Mouse (Mus musculus) neural tube, embryonic 11.5 days (tissue): Measurements from ENCODE around the gene Sparc. TPM values are rescaled to one million over a fixed set of nuclear protein-coding genes. Genes with fewer than 3 reads are reported as not detected.

Source experiments
- ATAC-seq: fragments of 200-750 bp; cut with Nextera tagmentation; 2 replicates; pipeline ENCODE4 v1.8.0; 2017; ENCODE audit warnings: moderate number of reproducible peaks, mild to moderate bottlenecking, moderate TSS enrichment, moderate library complexity; ENCODE audit not compliant: insufficient read depth, low FRiP score, low TSS enrichment
- DNase-seq: peaks from one replicate; pipeline ENCODE4 v3.0.0-alpha.2; 2015; ENCODE audit warnings: low spot score
- H3K27ac ChIP-seq: fragments of 300-500 bp; sonication (generic); 2 replicates; pipeline ENCODE4 v1.5.1; 2014; ENCODE audit warnings: low read depth, mild to moderate bottlenecking, low read length
- H3K27me3 ChIP-seq: fragments of 300-500 bp; sonication (generic); 2 replicates; pipeline ENCODE4 v1.6.1; 2014; ENCODE audit warnings: mild to moderate bottlenecking, low read length, mixed read lengths; ENCODE audit not compliant: control insufficient read depth, insufficient read depth
- H3K36me3 ChIP-seq: fragments of 300-500 bp; sonication (generic); 2 replicates; pipeline ENCODE4 v1.6.1; 2014; ENCODE audit warnings: mild to moderate bottlenecking, low read length, moderate library complexity, mixed read lengths; ENCODE audit not compliant: control insufficient read depth, insufficient read depth
- H3K4me1 ChIP-seq: fragments of 300-500 bp; sonication (generic); 2 replicates; pipeline ENCODE4 v1.6.1; 2014; ENCODE audit warnings: low read length, mixed read lengths; ENCODE audit not compliant: control insufficient read depth, insufficient read depth
- H3K4me2 ChIP-seq: fragments of 300-500 bp; sonication (generic); 2 replicates; pipeline ENCODE4 v1.6.1; 2014; ENCODE audit warnings: low read depth, mild to moderate bottlenecking, moderate library complexity
- H3K4me3 ChIP-seq: fragments of 300-500 bp; sonication (generic); 2 replicates; pipeline ENCODE4 v1.5.1; 2014; ENCODE audit warnings: low read depth, low read length
- H3K9ac ChIP-seq: fragments of 300-500 bp; sonication (generic); 2 replicates; pipeline ENCODE4 v1.6.1; 2014; ENCODE audit warnings: mild to moderate bottlenecking, low read length
- H3K9me3 ChIP-seq: fragments of 300-500 bp; sonication (generic); 2 replicates; pipeline ENCODE4 v1.6.1; 2016; ENCODE audit warnings: low read length; ENCODE audit not compliant: control insufficient read depth
- WGBS: fragments of 180-500 bp; shearing (Covaris S2); extraction: QIAGEN DNeasy Blood & Tissue Kit; methylation state at CpG from one replicate; pipeline ENCODE4 v1.1.7; 2014; 5-methylcytosine and 5-hydroxymethylcytosine counted together
- polyA plus RNA-seq: library from polyadenylated mRNA; unstranded; fragments of >200 nt; fragmentation: Nextera tagmentation; extraction: Ambion mirVana; gene quantifications from 2 replicates; pipeline ENCODE4 v1.2.1, GENCODE M21; 2014

Gene Sparc
- polyA plus RNA-seq, 1 experiment from 2014 or later, result 450 TPM

DNA sequence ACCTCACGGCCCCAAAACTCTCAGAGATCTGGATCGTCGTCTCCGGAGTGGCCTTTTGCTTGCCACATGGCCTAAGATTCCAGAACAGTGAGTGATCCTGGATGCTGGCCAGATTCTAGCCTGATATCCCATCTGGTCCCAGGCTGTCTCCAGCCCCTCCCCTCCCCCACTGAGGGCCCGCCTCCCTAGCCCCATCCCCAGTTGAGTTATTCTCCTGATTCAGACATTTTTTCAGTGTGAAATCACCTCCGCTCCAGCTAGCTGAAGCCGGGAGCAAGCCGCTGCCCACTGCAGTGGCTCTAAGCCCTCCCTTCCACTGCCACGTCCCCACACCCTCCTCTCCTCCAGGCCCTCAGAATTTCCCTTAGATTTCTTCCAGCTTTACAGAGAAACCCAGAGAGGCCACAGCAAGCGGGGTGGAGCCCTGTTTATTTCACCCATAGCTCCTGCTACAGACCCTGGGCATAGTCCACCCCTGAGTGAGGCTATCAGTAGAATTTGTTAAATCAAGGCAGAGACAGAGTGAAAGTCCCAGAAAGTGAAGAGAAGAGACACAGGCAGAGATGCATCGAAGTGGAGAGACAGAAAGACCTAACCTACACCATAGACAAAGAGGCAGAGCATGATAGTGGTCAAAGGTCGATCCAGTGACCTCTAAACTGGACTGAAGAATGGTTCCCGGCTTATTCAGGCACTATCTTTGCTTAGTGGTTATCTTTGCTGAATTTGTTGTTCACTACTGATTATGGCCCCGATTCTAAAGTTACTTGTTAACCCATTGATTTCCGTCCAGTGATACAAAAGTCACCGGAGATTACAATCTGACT is 5.4 kb upstream of the Sparc start:
- no peak overlapping the region for H3K4me3 ChIP-seq
- no peaks in the 10 kb centered on the region for H3K27me3 ChIP-seq
- DNase-seq (peak; percentile 85), ATAC-seq (peak; percentile 59; the same call in 1 of the 2 replicates)
- H3K36me3 ChIP-seq, result no peaks in the 10 kb centered on the region
- WGBS, result 42% methylated on average over 16 of the region's 16 CpGs
- H3K4me1 ChIP-seq, result peaks cover 10% of the 10 kb centered on the region
- H3K9ac ChIP-seq, result peak overlapping the region; percentile 12; the same call in 1 of the 2 replicates
- no peaks in the 10 kb centered on the region for H3K9me3 ChIP-seq
- H3K27ac ChIP-seq, result peak overlapping the region; percentile 58; the same call in 1 of the 2 replicates
- H3K4me2 ChIP-seq, result no peak overlapping the region

DNA sequence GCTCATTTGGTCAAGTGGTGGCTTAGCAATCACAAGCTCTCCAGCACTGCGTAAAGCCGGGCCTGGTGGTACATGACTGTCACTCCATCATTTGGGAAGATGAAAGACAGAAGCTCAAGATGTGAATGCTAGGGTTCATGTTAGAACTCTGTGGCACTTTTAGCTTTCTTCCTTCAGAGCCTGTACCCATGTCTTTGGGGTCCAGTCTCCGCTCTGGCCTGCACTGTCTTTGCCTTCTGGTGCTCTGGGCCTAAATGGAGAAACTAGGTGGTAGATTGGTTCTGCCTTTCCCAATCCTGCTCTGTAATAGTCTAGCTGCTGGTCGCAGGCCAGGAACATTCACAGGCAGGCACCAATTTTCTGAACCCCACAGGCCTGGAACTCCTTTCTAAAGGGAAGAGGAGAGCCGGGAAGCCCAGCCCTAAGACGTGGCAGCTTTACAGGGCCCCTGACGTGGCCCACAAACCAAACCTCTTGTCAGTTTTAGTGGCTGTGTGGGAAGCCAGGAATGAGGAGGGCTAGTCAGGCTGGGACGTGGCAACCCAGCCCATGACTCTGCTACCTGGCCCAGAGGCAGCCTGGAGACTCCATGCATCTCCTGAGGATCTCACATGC is 1.9 kb upstream of the Sparc start:
- 79% methylated on average over 8 of the region's 8 CpGs for WGBS
- Histone ChIP-seq H3K4me2 (no peak overlapping the region), H3K27me3 (no peaks in the 10 kb centered on the region), H3K36me3 (no peaks in the 10 kb centered on the region), H3K9me3 (no peaks in the 10 kb centered on the region), H3K4me1 (peaks cover 11% of the 10 kb centered on the region), H3K27ac (peak overlapping the region; percentile 20; the same call in 1 of the 2 replicates), H3K4me3 (no peak overlapping the region), H3K9ac (no peak overlapping the region)
- ATAC-seq, result no peak
- DNase-seq, result no peak

DNA sequence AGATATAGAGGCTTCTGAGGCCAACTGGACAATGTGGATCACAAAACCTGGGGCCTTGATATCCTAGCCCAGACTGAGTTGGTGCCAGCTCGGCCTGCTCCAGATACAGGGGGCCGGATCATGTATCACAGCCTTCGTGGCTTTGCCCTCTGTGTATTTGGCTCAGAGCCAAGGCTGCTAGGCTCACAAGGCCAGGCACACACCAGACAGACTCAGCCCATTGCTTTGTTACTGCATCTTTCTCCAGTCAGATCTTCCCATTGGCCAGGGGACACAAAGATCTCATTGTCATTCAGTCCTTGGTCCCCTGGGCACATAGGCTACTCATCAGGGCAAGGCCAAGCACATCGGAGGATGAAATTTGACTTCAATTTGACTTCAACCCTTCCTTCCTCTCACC is 773 bp upstream of the Sparc start:
- ATAC-seq (peak; percentile 86), DNase-seq (peak; percentile 78)
- peak overlapping the region; percentile 68 for H3K27ac ChIP-seq
- WGBS, result 26% methylated on average over 4 of the region's 4 CpGs
- peak overlapping the region; percentile 31; the same call in 1 of the 2 replicates for H3K9ac ChIP-seq
- H3K36me3 ChIP-seq, result no peaks in the 10 kb centered on the region
- peaks cover 18% of the 10 kb centered on the region for H3K4me1 ChIP-seq
- H3K9me3 ChIP-seq, result no peaks in the 10 kb centered on the region
- H3K27me3 ChIP-seq, result no peaks in the 10 kb centered on the region
- no peak overlapping the region for H3K4me2 ChIP-seq
- no peak overlapping the region for H3K4me3 ChIP-seq

DNA sequence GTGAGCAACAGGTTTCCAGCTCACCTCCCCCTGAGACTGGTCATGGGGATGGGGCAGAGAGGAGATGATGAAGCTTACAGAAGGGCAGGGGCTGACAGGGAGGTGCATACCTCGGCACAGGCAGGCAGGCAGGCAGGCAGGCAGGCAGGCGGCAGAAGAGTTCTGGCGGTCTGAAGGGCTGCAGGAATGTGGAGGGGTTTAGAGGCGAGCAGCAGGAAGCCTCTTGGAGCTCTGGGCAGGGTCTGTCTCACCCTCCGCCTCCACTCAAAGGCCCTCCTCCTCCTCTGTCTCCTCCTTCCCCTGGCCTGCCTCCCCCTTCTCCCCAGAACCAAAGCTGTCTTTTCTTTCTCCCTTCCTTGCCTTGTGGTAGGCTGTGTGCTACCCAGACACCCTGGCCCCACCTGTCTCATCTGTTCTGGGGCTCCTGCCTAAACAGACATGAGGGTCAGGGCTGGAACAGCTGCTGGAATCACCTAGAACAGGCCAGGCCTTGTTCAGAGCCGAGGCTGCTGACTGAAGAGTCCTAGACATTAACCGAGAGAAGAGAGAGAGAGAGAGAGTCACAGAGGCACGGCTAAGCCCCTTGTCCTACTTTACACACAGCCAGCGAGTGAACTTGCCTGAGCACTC is 3.2 kb downstream of the Sparc start:
- H3K9ac ChIP-seq, result peak overlapping the region; percentile 61
- H3K36me3 ChIP-seq, result no peaks in the 10 kb centered on the region
- peak overlapping the region; percentile 39 for H3K27ac ChIP-seq
- DNase-seq (peak; percentile 70), ATAC-seq (peak; percentile 17; the same call in 1 of the 2 replicates)
- no peaks in the 10 kb centered on the region for H3K27me3 ChIP-seq
- H3K4me1 ChIP-seq, result peaks cover 19% of the 10 kb centered on the region
- H3K4me3 ChIP-seq, result peak overlapping the region; percentile 39
- WGBS, result 3% methylated on average over 9 of the region's 9 CpGs
- peak overlapping the region; percentile 45 for H3K4me2 ChIP-seq
- no peaks in the 10 kb centered on the region for H3K9me3 ChIP-seq

DNA sequence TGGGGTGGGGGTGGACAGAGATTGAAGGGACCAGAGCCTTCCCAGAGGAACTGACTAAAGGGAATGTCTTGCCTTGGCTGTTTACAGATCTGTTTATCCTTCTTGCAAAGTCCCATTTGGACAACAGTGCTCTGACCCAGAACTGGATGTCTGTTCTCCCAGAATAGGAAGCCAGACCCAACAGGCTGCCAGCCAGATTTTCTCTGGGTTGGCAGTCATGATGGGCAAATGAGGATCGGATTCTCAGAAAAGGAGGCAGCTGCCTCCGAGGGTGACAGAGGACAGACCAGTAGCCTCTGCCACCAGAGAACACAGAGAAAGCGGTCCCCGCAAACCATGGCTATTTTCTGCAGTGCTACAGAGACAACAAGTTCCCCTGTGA is 3.7 kb downstream of the Sparc start:
- peak overlapping the region; percentile 39 for H3K4me3 ChIP-seq
- H3K4me2 ChIP-seq, result peak overlapping the region; percentile 45
- H3K36me3 ChIP-seq, result no peaks in the 10 kb centered on the region
- peak overlapping the region; percentile 61 for H3K9ac ChIP-seq
- H3K27ac ChIP-seq, result peak overlapping the region; percentile 39
- DNase-seq (peak; percentile 32), ATAC-seq (no peak)
- no peaks in the 10 kb centered on the region for H3K9me3 ChIP-seq
- no peaks in the 10 kb centered on the region for H3K27me3 ChIP-seq
- WGBS, result 3% methylated on average over 4 of the region's 4 CpGs
- H3K4me1 ChIP-seq, result peaks cover 16% of the 10 kb centered on the region

DNA sequence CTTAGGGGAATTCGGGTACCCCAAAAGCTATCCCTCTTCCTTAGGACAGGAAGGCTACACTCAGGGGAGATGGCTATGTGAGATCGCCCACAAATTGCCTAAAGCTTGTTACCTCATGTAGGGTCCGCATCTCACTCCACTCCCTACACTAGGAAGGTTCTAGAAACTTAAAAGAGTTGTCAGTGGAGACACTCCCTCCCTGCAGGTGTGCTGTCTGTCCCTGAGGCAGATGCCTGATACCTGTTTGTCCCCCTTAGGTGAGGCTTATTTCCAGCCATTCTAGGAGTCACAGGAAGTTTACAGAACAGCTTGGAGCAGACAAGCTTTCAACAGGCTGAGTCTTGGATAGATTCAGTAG is 4.3 kb downstream of the Sparc start:
- Histone ChIP-seq H3K4me3 (peak overlapping the region; percentile 39), H3K4me1 (peaks cover 16% of the 10 kb centered on the region), H3K27ac (no peak overlapping the region), H3K9me3 (no peaks in the 10 kb centered on the region), H3K9ac (peak overlapping the region; percentile 33), H3K36me3 (no peaks in the 10 kb centered on the region), H3K27me3 (no peaks in the 10 kb centered on the region), H3K4me2 (peak overlapping the region; percentile 45)
- no peak for ATAC-seq
- no peak for DNase-seq
- 20% methylated on average over 3 of the region's 3 CpGs for WGBS

DNA sequence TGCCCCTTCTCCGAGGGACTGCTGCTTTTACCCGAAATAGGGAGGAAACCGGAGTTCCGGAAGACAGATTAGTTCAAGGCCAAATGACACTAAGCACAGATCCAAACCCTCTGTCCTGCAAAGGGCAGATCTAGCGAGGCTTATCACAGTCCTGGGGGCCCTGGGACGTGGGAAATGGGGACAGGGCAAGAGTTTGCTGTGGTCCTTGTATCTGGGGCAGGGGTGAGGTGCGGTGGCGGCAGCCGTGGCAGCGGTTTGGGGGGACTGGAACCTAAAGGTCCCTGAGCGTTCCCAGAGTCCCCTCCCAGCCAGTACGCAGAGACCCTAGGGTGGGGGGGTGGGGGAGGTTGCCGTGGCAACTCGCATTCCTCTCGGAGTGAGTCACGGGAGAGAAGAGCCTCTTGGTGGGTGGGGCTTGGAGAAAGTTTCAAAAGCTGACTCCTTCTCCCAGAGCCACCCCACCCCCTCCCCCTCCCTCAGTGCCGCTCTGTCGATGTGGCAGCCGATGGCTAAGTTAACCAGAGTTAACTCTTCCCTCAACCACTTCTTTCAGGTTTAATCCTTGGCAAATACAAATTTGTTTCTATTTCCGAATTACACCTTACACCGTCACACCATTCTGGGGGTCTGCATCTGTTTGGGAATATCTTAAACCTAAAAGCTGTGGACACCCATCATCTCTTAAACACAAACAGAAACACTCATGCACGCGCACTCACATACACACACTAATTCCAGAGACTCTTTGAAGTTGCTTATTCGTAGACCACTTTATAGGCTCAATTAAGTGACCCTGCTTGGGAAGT is 4.9 kb downstream of the Sparc start:
- H3K27me3 ChIP-seq, result no peaks in the 10 kb centered on the region
- no peaks in the 10 kb centered on the region for H3K36me3 ChIP-seq
- peaks cover 14% of the 10 kb centered on the region for H3K4me1 ChIP-seq
- H3K9ac ChIP-seq, result peak overlapping the region; percentile 58
- H3K4me2 ChIP-seq, result peak overlapping the region; percentile 45
- ATAC-seq, result peak; percentile 78
- DNase-seq, result peak; percentile 84
- under 1% methylated on average over 24 of the region's 24 CpGs for WGBS
- no peaks in the 10 kb centered on the region for H3K9me3 ChIP-seq
- H3K27ac ChIP-seq, result no peak overlapping the region; the same call in 1 of the 2 replicates
- peak overlapping the region; percentile 39 for H3K4me3 ChIP-seq

DNA sequence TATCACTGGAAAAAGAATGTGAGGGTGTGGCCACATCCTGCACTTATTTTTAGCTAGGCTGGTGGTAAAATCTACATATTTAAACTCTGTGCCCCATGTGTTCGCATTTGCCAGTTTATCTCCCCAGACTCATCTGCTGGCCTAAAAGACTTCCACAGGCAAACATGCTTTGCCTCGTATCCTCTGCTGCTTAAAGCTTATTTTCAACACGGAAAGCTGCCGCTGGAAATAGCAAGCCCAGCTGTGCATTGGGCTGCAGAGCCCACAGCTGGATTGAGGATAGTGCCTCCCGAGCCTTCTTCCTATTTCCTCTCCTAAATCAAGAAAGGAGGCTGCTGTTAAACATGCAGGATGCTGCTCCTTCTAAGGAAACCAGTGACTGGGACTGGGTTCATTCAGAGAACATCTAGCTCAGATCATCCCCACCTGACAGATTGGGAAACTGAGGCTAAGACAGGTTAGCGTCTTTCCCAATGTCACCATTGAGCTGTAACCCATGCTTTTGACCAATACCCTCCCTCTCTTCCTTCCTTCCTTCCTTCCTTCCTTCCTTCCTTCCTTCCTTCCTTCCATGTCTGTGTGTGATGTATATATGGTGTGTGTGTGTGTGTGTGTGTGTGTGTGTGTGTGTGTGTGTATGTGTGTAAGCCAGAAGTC is 6.2 kb downstream of the Sparc start:
- ATAC-seq (no peak), DNase-seq (no peak)
- peaks cover 14% of the 10 kb centered on the region for H3K4me1 ChIP-seq
- no peak overlapping the region for H3K9ac ChIP-seq
- no peaks in the 10 kb centered on the region for H3K36me3 ChIP-seq
- no peak overlapping the region for H3K27ac ChIP-seq
- no peaks in the 10 kb centered on the region for H3K9me3 ChIP-seq
- no peak overlapping the region for H3K4me2 ChIP-seq
- H3K27me3 ChIP-seq, result no peaks in the 10 kb centered on the region
- H3K4me3 ChIP-seq, result no peak overlapping the region
- 78% methylated on average over 6 of the region's 6 CpGs for WGBS
